Mouse (Mus musculus): ENCODE results near the gene Uba52. TPM values are rescaled to one million over a fixed set of nuclear protein-coding genes. Genes with fewer than 3 reads are reported as not detected.
A peak's percentile ranks its signal among the peaks of the same experiment; 100 is the strongest.

Uba52 gene
- 736 and 758 TPM in 2 replicates for polyA plus RNA-seq (2015; fragmentation: Nextera tagmentation; extraction: Ambion mirVana)

- ATAC-seq (ENCODE audit: low read depth) (peak; percentile 79), DNase-seq (peak; percentile 96)
- Histone ChIP-seq H3K27ac (peak within 1 kb of the TSS; percentile 99), H3K4me1 (replicated peaks) (peaks cover 68% of the 10 kb centered on the region), H3K9ac (peak within 1 kb of the TSS; percentile 99), H3K9me3 (replicated peaks) (no peaks in the 10 kb centered on the region), H3K36me3 (peaks cover 53% of the 10 kb centered on the region), H3K4me2 (peak within 1 kb of the TSS; percentile 93), H3K4me3 (replicated peaks) (peak within 1 kb of the TSS; percentile 89), H3K27me3 (no peaks in the 10 kb centered on the region)
- under 1% methylated on average over 74 of the region's 74 CpGs for WGBS (ENCODE audit: insufficient replicate concordance)
Measured at GRCm38 (mm10) chr8:70510228-70510915, at the start of gene Uba52. Uba52 (minus strand) TSS chr8:70510801.

- no peak; the same call in 1 of the 2 replicates for ATAC-seq (ENCODE audit: low read depth)
- no peak for DNase-seq
- no peaks in the 10 kb centered on the region; the same call in 1 of the 2 replicates for H3K36me3 ChIP-seq
- 0 out of 2 replicates have a peak overlapping the region, but pooled peaks have one; percentile 22 for H3K9ac ChIP-seq
- no peak overlapping the region for H3K4me2 ChIP-seq
- peak overlapping the region; percentile 69 for H3K27ac ChIP-seq
- H3K27me3 ChIP-seq: no peaks in the 10 kb centered on the region
- 43% methylated on average over 2 of the region's 2 CpGs for WGBS (ENCODE audit: insufficient replicate concordance)
- H3K9me3 ChIP-seq (replicated peaks): no peaks in the 10 kb centered on the region
- no peak overlapping the region for H3K4me3 ChIP-seq (replicated peaks)
- H3K4me1 ChIP-seq (replicated peaks): peaks cover 95% of the 10 kb centered on the region
Measured at GRCm38 (mm10) chr8:70560096-70560495, 49.5 kb upstream of the Uba52 start.

DNA sequence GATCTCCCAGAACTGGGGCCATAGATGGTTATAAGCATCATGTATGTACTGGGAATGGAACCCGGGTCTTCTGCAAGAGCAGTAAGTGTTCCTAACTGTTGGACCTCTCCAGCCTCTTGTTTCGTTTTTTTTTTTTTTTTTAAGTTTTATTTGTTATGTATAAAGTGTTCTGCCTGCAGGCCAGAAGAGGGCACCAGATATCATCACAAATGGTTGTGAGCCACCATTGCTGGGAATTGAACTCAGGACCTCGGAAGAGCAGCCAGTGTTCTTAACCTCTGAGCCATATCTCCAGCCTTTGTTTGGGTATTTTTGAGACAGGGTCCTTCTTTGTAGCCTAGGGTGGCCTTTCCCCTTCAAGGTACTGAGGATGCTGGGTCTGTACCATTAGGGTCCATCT lies 48.4 kb upstream of the Uba52 start:
- no peaks in the 10 kb centered on the region for H3K9me3 ChIP-seq (replicated peaks)
- 56% methylated on average over 3 of the region's 3 CpGs for WGBS (ENCODE audit: insufficient replicate concordance)
- H3K4me1 ChIP-seq (replicated peaks): peaks cover 95% of the 10 kb centered on the region
- H3K4me2 ChIP-seq: no peak overlapping the region
- H3K36me3 ChIP-seq: no peaks in the 10 kb centered on the region; the same call in 1 of the 2 replicates
- H3K4me3 ChIP-seq (replicated peaks): no peak overlapping the region
- 0 out of 2 replicates have a peak overlapping the region, but pooled peaks have one; percentile 53 for H3K27ac ChIP-seq
- no peaks in the 10 kb centered on the region for H3K27me3 ChIP-seq
- H3K9ac ChIP-seq: no peak overlapping the region
- no peak for ATAC-seq (ENCODE audit: low read depth)
- no peak for DNase-seq

- Histone ChIP-seq H3K9me3 (replicated peaks) (no peaks in the 10 kb centered on the region), H3K9ac (peak overlapping the region; percentile 5; the same call in 1 of the 2 replicates), H3K27me3 (no peaks in the 10 kb centered on the region), H3K4me2 (no peak overlapping the region), H3K4me1 (replicated peaks) (peaks cover 95% of the 10 kb centered on the region), H3K36me3 (no peaks in the 10 kb centered on the region; the same call in 1 of the 2 replicates), H3K27ac (peak overlapping the region; percentile 53), H3K4me3 (replicated peaks) (no peak overlapping the region)
- ATAC-seq (ENCODE audit: low read depth) (peak; percentile 6; the same call in 1 of the 2 replicates), DNase-seq (no peak)
- 11% methylated on average over 4 of the region's 4 CpGs for WGBS (ENCODE audit: insufficient replicate concordance)
Measured at GRCm38 (mm10) chr8:70558334-70558733, 47.7 kb upstream of the Uba52 start.

DNA sequence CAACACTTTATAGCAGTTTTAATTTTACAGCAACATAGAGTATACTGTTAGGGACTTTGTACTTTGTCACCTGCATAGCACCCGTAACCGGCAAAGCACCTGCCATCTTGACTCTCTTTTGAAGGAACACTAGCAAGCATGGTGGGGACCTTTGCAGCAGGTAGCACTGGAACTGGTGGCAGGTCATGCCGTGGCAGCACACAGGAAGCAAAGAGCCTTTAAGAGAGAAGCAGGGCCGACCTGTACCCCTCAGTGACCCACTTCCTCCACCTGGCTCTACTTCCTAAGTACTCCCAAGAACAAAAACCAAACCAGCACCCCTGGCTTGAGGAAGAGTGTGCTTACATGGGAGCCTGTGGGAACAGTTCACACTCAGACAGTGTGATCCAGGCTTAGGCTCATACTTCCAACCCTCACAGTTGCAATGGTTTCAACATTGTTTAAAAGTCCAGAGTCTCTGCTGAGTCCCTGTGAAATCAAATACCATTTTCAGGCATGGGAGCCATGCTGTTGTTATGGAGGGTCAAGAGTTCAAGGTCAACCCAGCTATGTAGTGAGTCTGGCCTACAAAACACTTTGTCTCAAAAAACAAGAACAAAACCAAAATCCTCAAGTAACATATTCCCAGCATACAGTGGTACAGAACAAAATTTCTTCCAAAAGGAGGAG lies 44.6 kb upstream of the Uba52 start:
- DNase-seq (no peak), ATAC-seq (ENCODE audit: low read depth) (peak; percentile 41; the same call in 1 of the 2 replicates)
- H3K36me3 ChIP-seq: peaks cover 4% of the 10 kb centered on the region
- WGBS (ENCODE audit: insufficient replicate concordance): 67% methylated on average over 4 of the region's 4 CpGs
- H3K4me2 ChIP-seq: peak overlapping the region; percentile 17; the same call in 1 of the 2 replicates
- peak overlapping the region; percentile 79 for H3K27ac ChIP-seq
- peaks cover 91% of the 10 kb centered on the region for H3K4me1 ChIP-seq (replicated peaks)
- H3K27me3 ChIP-seq: no peaks in the 10 kb centered on the region
- H3K9me3 ChIP-seq (replicated peaks): no peaks in the 10 kb centered on the region
- H3K9ac ChIP-seq: peak overlapping the region; percentile 10; the same call in 1 of the 2 replicates
- no peak overlapping the region for H3K4me3 ChIP-seq (replicated peaks)

DNA sequence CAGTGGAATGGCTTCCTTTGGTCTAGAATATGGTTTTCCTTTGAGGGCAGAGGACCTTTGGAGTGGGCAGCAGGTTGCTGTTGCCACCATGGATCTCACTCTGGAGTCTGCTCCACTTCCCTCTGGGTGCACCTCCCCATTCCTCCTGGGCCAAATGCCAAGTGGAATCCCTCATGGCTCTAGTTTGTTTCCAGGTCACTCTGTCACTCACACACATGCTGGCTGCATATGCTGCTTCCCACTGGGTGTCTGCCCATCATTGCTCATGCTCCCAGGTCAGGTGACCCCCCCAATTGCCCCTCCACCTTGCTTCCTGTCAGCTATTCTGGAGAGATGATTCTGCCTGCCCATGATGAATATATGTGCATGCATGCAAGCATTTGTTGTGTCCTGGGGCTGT lies 43.1 kb upstream of the Uba52 start:
- DNase-seq (no peak), ATAC-seq (ENCODE audit: low read depth) (no peak)
- Histone ChIP-seq H3K4me3 (replicated peaks) (no peak overlapping the region), H3K27ac (peak overlapping the region; percentile 34; the same call in 1 of the 2 replicates), H3K4me2 (no peak overlapping the region), H3K36me3 (peaks cover 4% of the 10 kb centered on the region), H3K27me3 (no peaks in the 10 kb centered on the region), H3K9ac (no peak overlapping the region), H3K4me1 (replicated peaks) (peaks cover 88% of the 10 kb centered on the region), H3K9me3 (replicated peaks) (no peaks in the 10 kb centered on the region)

DNA sequence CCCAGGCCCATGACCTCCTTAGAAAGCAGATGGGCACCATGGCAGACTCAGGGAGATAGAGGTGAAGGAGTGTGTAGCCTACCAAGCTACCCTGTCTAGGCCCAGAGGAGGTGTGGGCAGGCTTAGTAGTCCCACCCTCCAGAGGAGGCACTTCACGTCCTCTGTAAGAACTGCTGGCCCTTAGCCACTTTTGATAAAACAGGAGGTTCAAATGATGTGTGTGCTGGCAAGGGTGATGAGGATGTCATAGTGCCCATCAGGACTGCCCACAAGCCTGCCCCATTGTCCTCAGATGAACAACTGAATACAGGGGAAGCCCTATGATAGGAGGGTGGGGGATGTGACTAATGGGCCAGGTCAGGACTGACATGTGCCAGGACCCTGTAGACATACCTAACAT lies 42.2 kb upstream of the Uba52 start:
- Histone ChIP-seq H3K4me3 (replicated peaks) (no peak overlapping the region), H3K36me3 (peaks cover 4% of the 10 kb centered on the region), H3K9ac (no peak overlapping the region), H3K27ac (peak overlapping the region; percentile 25; the same call in 1 of the 2 replicates), H3K4me1 (replicated peaks) (peaks cover 88% of the 10 kb centered on the region), H3K27me3 (no peaks in the 10 kb centered on the region), H3K4me2 (no peak overlapping the region), H3K9me3 (replicated peaks) (no peaks in the 10 kb centered on the region)
- no peak for DNase-seq
- ATAC-seq (ENCODE audit: low read depth): no peak
- WGBS (ENCODE audit: insufficient replicate concordance): 33% methylated on average over 1 of the region's 1 CpGs

DNA sequence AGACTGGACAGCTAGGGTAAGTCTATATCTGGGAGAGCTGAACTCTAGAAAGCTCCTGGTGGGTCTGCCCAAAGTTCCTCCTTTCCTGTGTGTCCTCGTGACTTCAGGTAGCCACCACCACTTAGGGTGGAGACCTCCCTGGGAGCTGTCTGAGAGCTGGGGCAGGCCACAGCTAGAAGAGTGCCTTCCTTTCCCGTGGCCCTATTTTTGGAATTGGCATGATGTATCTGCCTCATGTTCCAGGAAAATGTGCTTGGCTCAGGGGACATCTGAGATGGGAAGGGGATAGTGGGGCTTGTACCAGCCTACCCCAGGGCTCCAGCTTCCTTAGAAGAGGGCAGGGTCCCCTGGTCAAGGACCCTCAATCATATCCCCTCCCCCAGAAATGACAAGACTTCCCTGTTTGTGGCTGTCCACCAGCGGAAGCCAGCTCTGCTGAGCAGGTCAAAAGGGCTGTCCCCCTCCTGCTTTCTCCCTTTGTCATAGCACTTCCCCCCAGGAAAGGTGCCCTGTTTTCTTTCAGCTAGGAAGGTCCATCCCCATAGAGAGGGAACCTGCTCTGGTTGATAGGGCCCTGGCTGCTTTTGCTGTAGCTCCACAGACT lies 41.1 kb upstream of the Uba52 start:
- DNase-seq: no peak

GRCm38 (mm10) chr8:70549412-70550184 lies 39.0 kb upstream of the Uba52 start:
- no peak overlapping the region for H3K27ac ChIP-seq
- peaks cover 87% of the 10 kb centered on the region for H3K4me1 ChIP-seq (replicated peaks)
- no peaks in the 10 kb centered on the region for H3K9me3 ChIP-seq (replicated peaks)
- peaks cover 4% of the 10 kb centered on the region; the same call in 1 of the 2 replicates for H3K36me3 ChIP-seq
- H3K27me3 ChIP-seq: no peaks in the 10 kb centered on the region
- no peak overlapping the region for H3K4me2 ChIP-seq
- no peak overlapping the region for H3K9ac ChIP-seq
- H3K4me3 ChIP-seq (replicated peaks): no peak overlapping the region
- WGBS (ENCODE audit: insufficient replicate concordance): 54% methylated on average over 10 of the region's 10 CpGs
- ATAC-seq (ENCODE audit: low read depth) (no peak), DNase-seq (no peak)

More for the DNA sequence above, 41.1 kb upstream of the Uba52 start:
- Histone ChIP-seq H3K9ac (peak overlapping the region; percentile 26; the same call in 1 of the 2 replicates), H3K4me2 (no peak overlapping the region), H3K27me3 (no peaks in the 10 kb centered on the region), H3K4me1 (replicated peaks) (peaks cover 86% of the 10 kb centered on the region), H3K27ac (peak overlapping the region; percentile 13), H3K9me3 (replicated peaks) (no peaks in the 10 kb centered on the region), H3K4me3 (replicated peaks) (no peak overlapping the region), H3K36me3 (peaks cover 4% of the 10 kb centered on the region)
- ATAC-seq (ENCODE audit: low read depth): no peak
- 44% methylated on average over 3 of the region's 3 CpGs for WGBS (ENCODE audit: insufficient replicate concordance)

DNA sequence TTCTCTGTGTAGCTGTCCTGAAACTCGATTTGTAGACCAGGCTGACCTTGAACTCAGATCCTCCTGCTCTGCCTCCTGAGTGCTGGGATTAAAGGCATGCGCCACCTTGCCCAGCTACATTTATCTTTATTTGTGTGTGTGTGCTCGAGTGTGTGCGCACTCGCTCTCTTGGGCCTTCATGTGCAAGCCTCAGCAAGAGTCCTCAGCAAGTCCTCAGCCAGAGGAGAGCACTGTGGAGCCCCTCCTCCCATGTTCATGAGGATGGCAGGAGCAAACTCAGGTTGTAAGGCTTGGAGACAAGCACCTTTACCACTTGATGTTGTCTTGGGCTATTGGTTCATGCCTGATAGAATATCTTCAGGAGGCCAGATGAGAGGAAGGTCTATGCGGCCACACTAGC lies 37.2 kb upstream of the Uba52 start:
- Histone ChIP-seq H3K9ac (no peak overlapping the region), H3K36me3 (peaks cover 4% of the 10 kb centered on the region; the same call in 1 of the 2 replicates), H3K27ac (peak overlapping the region; percentile 43; the same call in 1 of the 2 replicates), H3K27me3 (no peaks in the 10 kb centered on the region), H3K4me3 (replicated peaks) (no peak overlapping the region), H3K4me2 (no peak overlapping the region), H3K4me1 (replicated peaks) (peaks cover 87% of the 10 kb centered on the region), H3K9me3 (replicated peaks) (no peaks in the 10 kb centered on the region)
- ATAC-seq (ENCODE audit: low read depth): no peak
- no peak for DNase-seq
- WGBS (ENCODE audit: insufficient replicate concordance): 79% methylated on average over 6 of the region's 6 CpGs

Data from liver, embryonic 13.5 days (tissue).